Mouse (Mus musculus): ENCODE measurements around the gene Ddost.

Ddost gene

DNA sequence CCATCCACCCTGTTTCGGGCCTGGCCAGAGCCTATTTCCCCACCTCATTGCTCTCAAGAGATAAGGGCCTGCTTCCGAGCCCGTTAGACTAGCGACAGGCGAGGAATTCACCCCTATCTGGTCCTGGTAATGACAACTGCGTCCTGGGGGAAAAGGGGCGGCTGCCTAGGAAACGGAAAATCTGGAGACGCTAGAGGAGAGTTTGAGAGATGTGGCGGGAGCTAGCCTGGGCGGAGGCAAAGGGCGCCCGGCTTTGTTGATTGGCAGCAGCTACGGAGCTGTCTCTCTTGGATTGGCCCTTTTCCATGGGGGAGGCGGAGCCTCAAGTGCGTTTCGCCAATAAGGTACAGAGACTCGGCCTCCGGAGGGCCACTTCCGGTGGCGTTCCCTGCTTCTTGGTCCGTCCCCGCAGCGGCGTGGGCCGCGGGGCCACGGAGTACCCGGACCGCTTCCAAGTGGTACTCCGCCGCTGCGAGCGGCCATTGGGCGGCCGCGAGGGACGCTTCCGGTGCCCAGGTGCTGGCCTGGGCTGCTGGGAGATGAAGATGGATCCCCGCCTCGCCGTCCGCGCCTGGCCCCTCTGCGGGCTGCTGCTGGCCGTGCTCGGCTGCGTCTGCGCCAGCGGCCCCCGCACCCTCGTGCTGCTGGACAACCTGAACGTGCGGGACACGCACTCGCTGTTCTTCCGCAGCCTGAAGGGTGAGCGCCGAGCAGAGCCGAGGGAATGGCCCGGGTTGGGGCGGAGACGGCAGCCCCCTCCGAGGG is at the start of gene Ddost:
Gene Ddost, plus strand, starts transcription at position 391 of the 765 bp plus-strand sequence.
- DNase-seq (ENCODE audit: low read depth), result peak; percentile 99

- DNase-seq (ENCODE audit: low read depth), result peak; percentile 27
Observed at GRCm38 (mm10) chr4:138257116-138257687, 47.3 kb upstream of the Ddost start.

DNA sequence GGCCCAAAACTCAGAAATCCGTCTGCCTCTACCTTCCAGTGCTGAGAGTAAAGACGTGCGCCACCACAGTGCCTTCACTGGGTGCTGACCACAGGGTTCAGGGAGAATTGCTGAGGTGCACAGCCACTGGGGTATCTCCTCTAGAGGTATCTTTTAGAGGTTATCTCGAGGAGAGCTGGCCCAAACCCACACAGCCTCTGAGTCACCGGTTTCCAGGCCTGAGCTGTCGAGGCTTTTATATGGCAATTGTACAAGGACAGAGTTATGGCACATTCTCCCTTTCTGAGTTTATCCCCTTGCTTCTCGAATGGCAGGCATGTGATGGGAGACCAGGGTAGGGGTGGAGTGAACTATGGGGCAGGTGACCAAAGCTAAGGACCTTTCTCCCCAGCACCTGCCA is 45.9 kb upstream of the Ddost start:
- no peak for DNase-seq (ENCODE audit: low read depth)

GRCm38 (mm10) chr4:138259482-138259881 is 45.0 kb upstream of the Ddost start:
- peak; percentile 34 for DNase-seq (ENCODE audit: low read depth)

GRCm38 (mm10) chr4:138261843-138262681 is 42.5 kb upstream of the Ddost start:
- DNase-seq (ENCODE audit: low read depth), result peak; percentile 88

DNA sequence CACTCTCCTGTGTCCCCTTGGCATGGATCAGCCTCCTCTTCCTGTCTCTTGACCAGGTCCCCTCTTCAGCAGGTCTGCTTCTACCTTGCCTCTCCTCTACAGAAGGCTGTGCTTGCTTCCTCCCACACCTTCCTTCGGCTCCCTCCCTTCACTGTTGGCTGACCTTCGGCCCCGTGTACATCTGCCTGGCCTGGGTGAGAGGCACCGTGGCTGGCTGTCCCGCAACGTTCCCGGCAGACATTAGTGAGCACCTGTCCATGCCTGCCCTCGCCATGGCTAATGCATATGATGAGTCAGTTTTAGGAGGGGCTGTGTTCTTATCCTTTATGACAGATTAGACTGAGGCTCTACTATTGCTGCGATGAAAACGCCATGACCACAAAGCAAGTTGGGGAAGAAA is 36.7 kb upstream of the Ddost start:
- no peak for DNase-seq (ENCODE audit: low read depth)

DNA sequence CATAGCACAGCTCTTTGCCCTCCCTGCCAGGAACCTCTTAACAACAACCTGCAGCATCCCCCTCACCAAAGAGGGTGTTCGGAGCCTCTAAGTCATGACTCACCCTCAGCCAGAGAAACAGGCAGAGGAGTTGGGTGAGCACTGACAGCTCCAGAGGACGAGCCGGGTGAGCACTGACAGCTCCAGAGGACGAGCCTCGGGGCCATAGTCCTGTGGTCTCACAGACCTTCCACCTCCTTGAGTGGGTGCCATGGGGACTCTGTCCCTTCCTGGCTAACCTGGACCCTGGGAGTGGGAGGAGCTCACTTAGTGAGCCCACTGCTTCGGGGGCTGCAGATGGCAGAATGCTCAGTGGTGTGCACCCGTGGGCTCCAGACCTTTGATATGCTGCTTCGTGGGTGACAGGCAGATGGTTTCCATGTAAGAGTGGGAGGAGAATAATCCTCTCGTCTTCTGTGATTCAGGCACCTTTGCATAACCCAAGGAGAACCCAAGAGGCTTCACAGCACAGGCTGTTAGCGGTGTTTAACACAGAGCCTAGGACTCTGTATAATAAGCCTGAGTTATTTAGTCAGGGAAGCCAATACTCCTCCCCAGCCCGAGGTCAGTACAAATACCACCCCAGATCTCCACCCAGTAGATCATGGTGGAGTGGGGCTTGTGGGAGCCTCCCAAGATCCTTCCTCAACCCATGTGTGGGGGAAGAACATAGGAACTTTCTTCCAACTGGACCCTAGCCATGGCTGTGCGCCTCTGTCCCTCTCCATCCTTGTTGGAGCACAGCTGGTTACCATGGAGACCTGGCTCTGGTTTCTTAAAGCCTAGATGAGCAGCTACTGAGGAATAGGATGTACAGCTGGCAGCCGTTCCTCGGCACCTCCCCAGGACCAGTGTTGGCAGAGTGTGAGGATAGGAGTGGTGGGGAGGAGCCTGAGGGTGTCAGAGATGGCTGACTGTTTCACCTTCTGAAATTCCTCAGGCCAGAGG is 32.2 kb upstream of the Ddost start:
- DNase-seq (ENCODE audit: low read depth), result no peak

- DNase-seq (ENCODE audit: low read depth), result no peak
Observed at GRCm38 (mm10) chr4:138278346-138278745, 26.2 kb upstream of the Ddost start.

- peak; percentile 94 for DNase-seq (ENCODE audit: low read depth)
Observed at GRCm38 (mm10) chr4:138282834-138283233, 21.7 kb upstream of the Ddost start.

DNA sequence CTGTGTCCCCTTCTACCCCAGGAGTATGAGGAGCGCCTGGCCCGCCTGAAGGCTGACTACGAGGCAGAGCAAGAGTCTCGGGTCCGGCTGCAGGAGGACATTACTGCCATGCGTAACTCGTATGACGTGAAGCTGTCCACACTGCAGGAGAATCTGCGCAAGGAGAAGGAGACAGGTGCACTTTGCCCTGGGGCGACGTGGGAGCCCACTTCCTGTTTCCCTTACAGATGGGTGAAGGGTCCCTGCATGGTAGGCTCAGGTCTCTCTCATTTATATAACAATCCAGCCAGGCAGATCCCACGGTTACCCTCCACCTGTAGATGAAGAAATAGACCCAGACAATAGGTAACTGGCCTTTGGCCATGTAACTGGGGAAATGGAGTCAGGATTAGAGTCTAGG is 18.1 kb upstream of the Ddost start:
- DNase-seq (ENCODE audit: low read depth), result no peak

- no peak for DNase-seq (ENCODE audit: low read depth)
Observed at GRCm38 (mm10) chr4:138288691-138289090, 15.8 kb upstream of the Ddost start.

DNA sequence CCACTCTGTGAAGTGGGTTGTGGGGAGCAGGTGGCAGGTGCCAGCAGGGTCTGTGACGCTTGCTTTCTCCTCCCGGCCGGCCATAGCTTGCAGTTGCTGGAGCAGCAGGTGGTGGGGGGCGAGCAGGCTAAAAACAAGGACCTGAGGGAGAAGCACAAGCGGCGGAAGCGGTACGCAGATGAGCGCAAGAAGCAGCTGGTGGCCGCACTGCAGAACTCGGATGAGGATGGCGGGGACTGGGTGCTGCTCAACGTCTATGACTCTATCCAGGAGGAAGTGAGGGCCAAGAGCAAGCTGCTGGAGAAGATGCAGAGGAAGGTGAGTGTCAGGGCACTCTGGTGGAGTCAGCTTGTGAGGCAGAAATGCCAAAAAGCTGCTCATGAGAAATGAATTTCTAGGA is 12.5 kb upstream of the Ddost start:
- no peak for DNase-seq (ENCODE audit: low read depth)

DNA sequence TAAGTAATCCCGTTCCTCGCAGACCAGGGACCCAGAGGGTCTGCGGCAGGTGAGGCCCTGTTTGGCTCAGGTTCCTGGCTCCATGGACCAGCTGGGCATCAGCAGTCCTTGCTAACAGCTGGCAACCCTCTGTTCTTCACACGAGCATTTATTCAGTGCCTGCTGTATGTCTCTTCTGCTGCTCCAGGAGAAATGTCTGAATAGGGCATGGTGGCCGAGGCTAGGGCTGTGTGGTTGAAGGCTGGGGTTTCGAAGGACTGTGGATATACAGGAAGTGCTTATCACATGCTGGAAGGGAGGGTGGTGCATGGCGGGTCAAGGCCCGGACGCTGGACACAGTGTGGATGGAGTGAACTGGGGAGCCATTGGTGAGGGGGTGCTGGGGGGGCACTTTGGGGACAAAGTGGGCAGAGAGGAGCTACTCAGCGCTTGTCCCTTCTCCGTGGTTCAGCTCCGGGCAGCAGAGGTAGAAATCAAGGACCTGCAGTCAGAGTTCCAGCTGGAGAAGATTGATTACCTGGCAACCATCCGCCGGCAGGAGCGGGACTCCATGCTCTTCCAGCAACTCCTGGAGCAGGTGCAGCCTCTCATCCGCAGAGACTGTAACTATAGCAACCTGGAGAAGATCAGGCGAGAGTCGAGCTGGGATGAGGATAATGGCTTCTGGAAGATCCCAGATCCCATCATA is 11.1 kb upstream of the Ddost start:
- no peak for DNase-seq (ENCODE audit: low read depth)

DNA sequence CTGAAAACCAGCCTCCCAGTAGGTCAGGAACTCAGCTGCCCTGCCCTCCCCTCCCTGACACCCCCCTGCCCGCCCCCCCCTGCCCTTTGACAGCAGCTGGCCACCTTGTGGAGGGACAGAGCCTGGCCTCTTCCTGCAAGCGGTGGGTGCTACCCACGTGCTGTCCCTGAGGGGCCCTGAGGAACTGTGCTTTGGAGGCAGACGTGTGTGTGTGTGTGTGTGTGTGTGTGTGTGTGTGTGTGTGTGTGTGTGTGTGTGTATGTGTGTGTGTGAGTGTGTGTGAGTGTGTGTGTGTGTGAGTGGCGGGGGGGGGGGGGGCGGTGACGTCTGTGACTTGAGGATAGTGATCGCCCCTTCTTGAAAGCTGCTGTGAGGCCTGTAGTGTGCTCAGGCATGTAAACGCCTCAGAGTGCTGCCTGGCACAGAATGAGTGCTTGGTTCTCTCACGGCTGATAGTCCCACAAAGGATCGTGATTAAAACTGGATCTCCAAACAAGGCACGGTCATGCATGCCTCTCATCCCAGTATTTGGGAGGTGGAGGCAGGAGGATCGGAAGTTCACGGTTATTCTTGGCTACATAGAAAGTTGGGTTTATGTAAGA is 10.5 kb upstream of the Ddost start:
- DNase-seq (ENCODE audit: low read depth), result no peak

- DNase-seq (ENCODE audit: low read depth), result no peak
Observed at GRCm38 (mm10) chr4:138301271-138301780, 3.2 kb upstream of the Ddost start.

DNA sequence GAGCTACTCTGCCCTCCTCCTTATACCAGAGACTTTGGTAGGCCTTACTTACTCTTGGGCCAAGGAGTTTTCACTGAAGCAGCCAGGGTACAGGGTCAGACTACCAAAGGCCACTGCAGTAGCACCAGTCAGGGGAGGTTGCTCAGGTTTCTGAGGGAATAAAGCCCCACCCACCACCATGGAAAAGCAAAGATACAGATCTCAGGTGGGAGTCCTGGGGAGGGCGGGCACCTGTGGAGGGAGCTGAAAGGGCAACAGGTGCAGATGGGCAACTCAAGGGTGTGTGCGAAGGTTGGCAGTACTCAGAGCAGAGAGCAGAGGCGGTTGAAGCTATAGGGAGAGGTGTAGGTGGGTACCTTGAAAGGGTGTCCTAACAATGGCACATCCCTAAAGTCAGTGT is 1.5 kb upstream of the Ddost start:
- DNase-seq (ENCODE audit: low read depth), result no peak

DNA sequence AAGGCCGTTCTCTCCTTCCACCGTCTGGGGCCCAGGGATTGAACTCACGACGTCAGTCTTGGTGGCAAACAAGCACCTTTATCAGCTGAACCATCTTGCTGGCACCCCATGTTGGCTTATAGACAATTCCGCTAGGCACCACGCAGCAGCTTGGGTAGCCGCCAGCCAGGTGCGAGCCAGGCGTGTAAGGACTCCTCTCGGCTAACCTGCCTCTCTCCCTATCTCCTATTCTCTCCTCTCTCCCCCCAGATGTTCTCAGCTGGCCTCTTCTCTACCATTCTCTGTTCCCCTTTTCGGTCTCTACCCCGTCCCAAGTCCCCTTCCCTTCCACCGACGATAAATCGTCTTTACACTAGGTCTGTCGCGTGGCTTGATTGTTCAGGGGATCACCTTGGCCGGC is 788 bp upstream of the Ddost start:
- DNase-seq (ENCODE audit: low read depth), result peak; percentile 33

DNA sequence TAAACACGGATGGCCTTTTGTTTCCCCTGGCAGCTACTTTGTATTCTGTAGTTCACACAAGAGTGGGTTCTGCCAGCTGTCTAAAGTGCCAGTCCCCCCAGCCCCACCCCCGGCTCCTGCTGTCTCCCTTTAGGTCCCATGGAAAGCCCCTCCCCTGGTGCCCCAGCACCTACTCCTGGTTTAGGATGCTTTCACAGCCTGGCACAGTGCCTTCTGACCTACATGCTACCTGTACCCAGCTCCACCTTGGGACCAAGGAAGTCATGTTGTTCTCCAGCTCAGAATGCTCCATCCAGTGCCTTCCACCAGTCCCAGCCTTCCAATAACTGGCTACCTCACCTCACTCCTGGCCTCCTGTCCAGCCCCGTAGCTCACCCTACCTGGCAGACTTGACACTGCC is 2.5 kb downstream of the Ddost start:
- DNase-seq (ENCODE audit: low read depth), result no peak

DNA sequence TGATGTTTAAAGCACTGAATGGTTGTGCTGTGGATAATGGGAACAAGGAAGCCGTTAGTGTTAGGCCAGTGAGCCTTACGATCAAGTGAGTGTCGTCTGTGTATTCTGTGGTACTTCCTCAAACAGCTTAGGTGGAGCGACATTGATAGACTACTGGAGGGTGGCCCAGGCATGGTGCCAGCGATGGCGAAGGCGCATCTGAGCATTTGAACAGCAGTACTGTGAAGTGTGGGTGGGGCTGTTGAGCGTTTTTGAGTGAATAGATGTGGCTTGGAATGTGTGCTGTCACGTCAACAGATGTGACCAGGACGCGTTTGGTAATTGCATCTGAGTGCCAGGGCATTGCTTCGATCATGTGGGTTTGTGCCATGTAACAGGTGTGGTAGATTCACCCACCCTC is 3.2 kb downstream of the Ddost start:
- DNase-seq (ENCODE audit: low read depth), result no peak

GRCm38 (mm10) chr4:138310311-138310910 is 5.9 kb downstream of the Ddost start:
- DNase-seq (ENCODE audit: low read depth), result no peak

All from induced T-regulatory cell, adult 2 months (primary cell).